Mouse (Mus musculus): Measurements from ENCODE around the gene Itm2b.

Itm2b gene

GRCm38 (mm10) chr14:73323965-73324364, 61.1 kb downstream of the Itm2b start:
- DNase-seq (ENCODE audit: low spot score in 2 of 2): no peak

GRCm38 (mm10) chr14:73322142-73322541, 62.9 kb downstream of the Itm2b start:
- no peak for DNase-seq (ENCODE audit: low spot score in 2 of 2)

- DNase-seq (ENCODE audit: low spot score in 2 of 2): no peak
Observed at GRCm38 (mm10) chr14:73316933-73317332, 68.2 kb downstream of the Itm2b start.

- no peak for DNase-seq (ENCODE audit: low spot score in 2 of 2)
Observed at GRCm38 (mm10) chr14:73313864-73314263, 71.2 kb downstream of the Itm2b start.

- DNase-seq (ENCODE audit: low spot score in 2 of 2): no peak
Observed at GRCm38 (mm10) chr14:73313396-73313795, 71.7 kb downstream of the Itm2b start.

GRCm38 (mm10) chr14:73312909-73313308, 72.2 kb downstream of the Itm2b start:
- no peak for DNase-seq (ENCODE audit: low spot score in 2 of 2)

Measured in frontal cortex, postnatal 14 days (tissue).